21 mouse cellular contexts compared by ENCODE assay signal in the genomic region with DNA sequence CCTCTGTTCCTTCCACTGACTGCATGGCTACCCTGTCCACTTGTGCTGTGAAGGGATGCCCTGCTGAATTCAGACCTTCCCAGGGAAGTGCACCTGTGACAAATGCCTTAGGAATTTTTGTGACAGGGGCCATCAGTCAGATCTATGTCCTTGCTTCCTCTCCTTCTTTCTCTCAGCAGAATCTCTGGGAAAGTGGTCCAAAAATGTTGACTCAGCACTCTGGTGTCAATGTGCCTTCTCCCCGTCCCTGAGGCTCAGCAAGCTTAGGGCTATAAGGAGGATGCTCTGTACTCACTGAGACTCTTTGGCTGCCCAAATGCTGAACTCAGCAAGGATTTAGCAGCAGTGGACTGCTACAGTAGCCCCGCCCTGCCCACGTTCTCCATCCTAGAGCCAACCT. TPM values are rescaled to one million over a fixed set of nuclear protein-coding genes. Genes with fewer than 3 reads are reported as not detected.
"Had no signal": no experiment of that assay in that cellular context is flagged by ENCODE, and none has a peak within 500 bp of the region (broad histone marks: within the 10 kb centered on the region; RNA-seq: fewer than 3 reads in every experiment).

No protein-coding gene starts in this region.

- H3K27me3 ChIP-seq: liver, embryonic 15.5 days; midbrain, embryonic 12.5 days; neural tube, embryonic 13.5 days; neural tube, embryonic 15.5 days had no signal

- H3K9me3 ChIP-seq: liver, embryonic 15.5 days; midbrain, embryonic 10.5 days; midbrain, embryonic 12.5 days; neural tube, embryonic 13.5 days; neural tube, embryonic 15.5 days had no signal

- H3K4me2 ChIP-seq: liver, embryonic 15.5 days; lung, embryonic 14.5 days; midbrain, embryonic 12.5 days; neural tube, embryonic 13.5 days; neural tube, embryonic 15.5 days had no signal

- H3K27ac ChIP-seq: liver, embryonic 15.5 days; midbrain, embryonic 10.5 days; midbrain, embryonic 12.5 days; neural tube, embryonic 13.5 days; neural tube, embryonic 15.5 days had no signal

- H3K36me3 ChIP-seq: liver, embryonic 15.5 days; midbrain, embryonic 10.5 days; midbrain, embryonic 12.5 days; neural tube, embryonic 13.5 days; neural tube, embryonic 15.5 days had no signal

- DNase-seq: lung, adult 18-20 months; lung, embryonic 14.5 days; lung, postnatal 10 days; lung, postnatal 4 days; midbrain, embryonic 14.5 days; retina, postnatal 1 day; right cerebral cortex, adult 18-20 months; right cerebral cortex, postnatal 25 days; right cerebral cortex, postnatal 4 days; spleen, adult 18-20 months; thymus, adult 18-20 months; thymus, postnatal 25 days; thymus, postnatal 4 days had no signal

- ATAC-seq: midbrain, embryonic 16.5 days had no signal

- H3K4me3 ChIP-seq: liver, embryonic 15.5 days; midbrain, embryonic 10.5 days; midbrain, embryonic 12.5 days; myocyte; neural tube, embryonic 13.5 days; neural tube, embryonic 15.5 days had no signal

- H3K4me1 ChIP-seq: liver, embryonic 15.5 days; midbrain, embryonic 12.5 days; neural tube, embryonic 15.5 days had no signal

- H3K9ac ChIP-seq: liver, embryonic 15.5 days; lung, embryonic 14.5 days; midbrain, embryonic 12.5 days; neural tube, embryonic 13.5 days; neural tube, embryonic 15.5 days had no signal

RNA-seq across cellular contexts. Expression of gene Bean1, which starts 31.4 kb away (rescaled TPM):
- total RNA-seq: megakaryocyte-erythroid progenitor cell, adult 5-6 weeks had no signal
